Mouse (Mus musculus) adrenal gland, postnatal 10 days (tissue): ENCODE measurements at regions not wholly inside any gene's neighbourhood (a gene's known extent, or its start where the extent isn't known, plus 50 kb on each side); places are given as distances from the start of the nearest gene placed in this dataset.

Experiments
- DNase-seq: peaks from one replicate; pipeline ENCODE4 v3.0.0; 2021; ENCODE audit warnings: mixed read lengths

GRCm38 (mm10) chr4:27715696-27716095 lies 1097.2 kb upstream of the Epha7 start:
- no peak for DNase-seq

- DNase-seq: no peak
Measured at GRCm38 (mm10) chr4:27727761-27728160, 1085.2 kb upstream of the Epha7 start.

- no peak for DNase-seq
Measured at GRCm38 (mm10) chr4:27734143-27734542, 1078.8 kb upstream of the Epha7 start.

GRCm38 (mm10) chr4:27781874-27782273 lies 1031.1 kb upstream of the Epha7 start:
- DNase-seq: peak; percentile 3

GRCm38 (mm10) chr4:27787070-27787469 lies 1025.9 kb upstream of the Epha7 start:
- DNase-seq: no peak
